Mouse (Mus musculus) gonadal fat pad, adult 2 months (tissue): Measurements from ENCODE around the gene Dll3. TPM values are rescaled to one million over a fixed set of nuclear protein-coding genes. Genes with fewer than 3 reads are reported as not detected.

Experiments used
- DNase-seq: peaks from one replicate; pipeline ENCODE4 v3.0.0-alpha.2; 2012; ENCODE audit warnings: low read depth
- polyA plus RNA-seq: library from polyadenylated mRNA; depleted of rRNA; stranded (reverse); fragments of >200 nt; gene quantifications from 2 replicates; pipeline ENCODE4 v1.2.3, GENCODE M21; 2012

Gene Dll3
- polyA plus RNA-seq, 1 experiment = 0.11 TPM

DNA sequence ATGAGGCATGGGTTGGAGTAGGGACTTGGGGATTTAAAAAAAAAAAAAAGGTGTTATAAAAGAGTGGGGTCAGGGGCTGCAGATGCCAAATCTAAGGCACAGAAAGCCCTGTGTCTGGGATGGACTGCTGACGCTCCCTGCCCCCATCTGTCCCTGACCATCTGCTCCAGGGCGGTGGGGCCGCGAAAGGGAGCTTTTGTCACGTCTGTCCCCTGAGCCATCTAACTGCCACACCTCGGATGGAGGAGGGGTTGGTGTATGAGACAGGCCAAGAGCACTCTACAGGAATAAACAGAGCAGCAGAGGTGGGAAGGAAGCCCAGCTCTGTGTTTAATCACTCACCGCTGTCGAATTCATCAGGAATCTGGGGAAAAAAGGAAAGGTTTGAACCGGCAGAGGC, 7.7 kb upstream of the Dll3 start:
- no peak for DNase-seq

DNA sequence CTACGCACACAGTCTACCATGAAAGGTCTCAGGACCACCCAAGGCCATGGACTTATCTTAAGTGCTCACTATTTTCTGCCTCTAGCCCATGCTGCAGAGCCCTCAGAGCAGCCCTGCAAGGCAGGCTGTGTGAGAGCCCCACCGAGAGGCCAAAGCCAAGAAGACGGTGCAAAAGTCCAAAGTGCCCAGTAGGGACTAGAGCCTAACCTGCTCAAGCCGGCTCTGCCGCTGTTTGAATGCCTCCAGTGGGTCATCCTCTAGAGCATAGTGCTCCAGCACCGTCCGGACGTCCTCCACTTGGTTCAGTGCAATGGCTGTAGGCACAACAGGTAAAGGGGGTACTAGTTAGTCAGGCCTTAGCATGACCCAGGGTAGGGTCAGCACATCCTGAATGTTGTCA, 4.2 kb upstream of the Dll3 start:
- DNase-seq = no peak

DNA sequence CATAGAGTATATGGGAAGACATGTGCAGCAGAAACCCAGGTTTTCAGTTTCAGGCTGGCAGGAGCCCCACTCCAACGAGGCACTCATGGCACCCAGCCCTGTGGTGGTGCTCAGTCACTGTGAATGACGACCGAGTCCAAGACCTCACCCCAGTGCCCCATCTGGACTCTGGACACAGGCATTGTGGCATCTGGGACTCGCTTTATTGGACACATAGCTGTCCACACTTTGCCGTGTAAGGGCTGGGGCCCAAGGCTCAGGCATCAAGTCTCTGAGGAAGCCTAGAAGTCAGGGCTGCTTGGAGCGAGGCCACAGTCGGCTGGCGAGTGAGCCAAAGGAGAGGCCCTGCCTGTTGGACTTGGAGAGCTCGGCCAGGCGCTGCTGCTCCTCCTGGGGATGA, 3.6 kb upstream of the Dll3 start:
- no peak for DNase-seq

DNA sequence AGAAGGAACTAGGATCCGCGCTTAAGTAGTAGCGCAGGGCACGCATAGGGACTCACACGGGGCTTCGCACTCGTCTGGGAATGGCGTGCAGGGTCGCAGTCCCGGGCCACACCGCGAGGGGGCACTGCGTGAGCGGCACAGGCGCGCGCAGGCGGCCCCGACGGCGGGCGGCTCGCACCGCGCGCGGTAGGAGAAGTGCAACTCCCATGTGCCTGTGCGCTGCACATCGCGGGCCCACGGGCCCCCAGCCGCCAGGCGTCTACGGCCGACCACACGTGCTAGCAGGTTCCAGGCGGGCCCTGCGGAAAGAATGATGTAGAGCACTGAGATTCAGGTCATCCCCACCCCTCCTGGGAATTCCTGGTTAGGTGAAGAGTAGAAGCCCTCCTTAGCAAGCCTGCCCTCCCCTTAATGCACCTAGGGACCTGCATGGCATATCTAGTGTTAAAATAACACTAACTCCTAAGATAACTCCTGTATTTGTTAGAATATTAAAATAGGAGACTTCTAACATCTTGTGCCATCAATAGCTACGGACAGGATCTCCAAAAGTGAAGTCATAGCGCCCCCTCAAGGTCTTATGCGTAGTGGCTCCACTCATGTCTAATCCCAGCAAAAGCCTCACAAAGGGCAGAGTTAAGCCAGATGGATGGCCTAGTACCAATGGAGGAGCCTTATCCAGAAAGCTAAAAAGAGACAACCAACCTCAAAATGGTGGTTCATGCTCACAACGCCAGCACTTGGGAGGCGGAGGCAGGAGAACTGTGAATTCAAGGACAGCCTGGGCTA, 3.0 kb downstream of the Dll3 start:
- no peak for DNase-seq

DNA sequence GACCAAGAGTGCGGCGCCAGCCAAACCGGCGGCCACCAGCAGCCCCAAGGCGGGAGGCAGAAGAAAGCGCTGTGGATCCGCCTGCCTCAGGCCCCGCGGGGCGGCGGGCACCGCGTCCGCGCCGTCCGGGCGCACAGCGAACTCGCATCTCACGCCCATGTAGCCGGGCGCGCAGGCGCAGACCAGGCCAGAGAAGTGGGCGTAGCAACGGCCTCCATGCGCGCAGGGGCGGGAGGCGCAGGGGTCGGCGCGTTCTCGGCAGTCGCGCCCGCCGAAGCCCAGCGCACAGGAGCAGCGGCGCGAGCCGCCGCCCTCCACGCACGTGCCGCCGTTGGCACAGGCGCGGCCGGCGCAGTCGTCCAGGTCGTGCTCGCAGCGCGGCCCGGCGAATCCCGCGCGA, 7.6 kb downstream of the Dll3 start:
- DNase-seq = no peak

DNA sequence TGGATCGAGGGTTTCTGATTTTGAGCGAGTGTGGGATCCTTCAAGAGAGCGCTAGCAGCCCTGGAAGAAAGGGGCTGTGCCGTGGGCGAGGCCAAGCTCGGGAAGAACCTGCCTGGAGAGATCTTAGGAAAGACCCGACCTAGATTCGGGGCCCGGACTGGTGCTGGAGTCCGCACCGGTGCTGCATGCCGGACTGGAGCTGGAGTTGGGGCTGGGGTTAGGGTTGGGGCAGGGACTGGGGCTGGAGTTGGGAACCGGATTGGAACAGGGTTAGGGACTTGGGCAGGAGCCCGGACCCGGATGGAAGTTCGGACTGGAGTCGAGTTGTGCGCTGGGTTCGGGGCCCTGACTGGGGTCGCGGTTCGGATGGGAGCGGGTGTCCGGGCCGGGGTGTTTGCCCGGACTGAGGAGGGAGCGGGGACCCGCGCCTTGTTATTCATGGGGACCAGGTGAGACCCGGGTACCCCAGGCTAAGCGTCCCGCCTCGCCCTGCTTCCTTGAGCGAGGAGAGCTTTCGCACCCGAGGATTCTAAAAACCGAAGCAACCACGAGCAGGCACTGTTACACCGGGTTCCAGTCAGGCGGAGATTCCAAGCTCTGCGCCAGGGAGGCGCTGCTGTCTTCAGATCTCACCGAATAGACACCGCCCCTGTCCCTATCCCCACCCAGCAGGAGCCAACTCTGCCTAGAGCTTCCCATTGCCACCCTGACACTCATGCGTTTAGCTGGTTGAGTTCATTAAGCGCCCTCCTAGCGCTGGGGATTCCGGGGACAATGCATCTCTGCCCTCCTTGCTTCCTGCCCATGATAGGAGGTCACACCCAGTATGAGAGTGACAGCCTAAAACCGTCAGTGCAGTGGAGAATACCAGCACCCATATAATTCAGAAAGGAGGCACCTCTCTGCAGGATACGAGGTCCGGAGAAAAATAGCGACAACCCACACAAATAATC, 11.1 kb downstream of the Dll3 start, which contains the start of gene Selenov:
TSS of gene Selenov (minus strand) at position 549 of the 953 bp plus-strand sequence.
- DNase-seq = no peak

DNA sequence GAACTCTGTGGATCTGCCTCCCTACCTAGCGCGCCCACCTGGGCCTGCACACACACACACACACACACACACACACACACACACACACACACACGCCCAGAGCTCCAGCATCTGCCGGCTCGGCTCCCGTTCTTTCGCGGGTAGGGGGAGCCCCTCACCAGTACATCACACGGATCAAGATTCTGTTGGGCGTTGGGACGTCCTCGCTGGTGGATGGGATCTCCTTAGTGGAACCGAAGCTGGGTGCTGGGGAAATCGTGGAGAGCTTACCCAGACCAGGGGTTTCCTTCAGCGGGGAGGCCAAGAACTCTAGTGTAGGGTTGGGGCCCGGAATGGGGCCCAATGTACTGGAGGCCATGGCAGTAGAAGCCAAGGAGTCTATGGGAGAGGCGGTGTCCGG, 11.9 kb downstream of the Dll3 start:
- no peak for DNase-seq

DNA sequence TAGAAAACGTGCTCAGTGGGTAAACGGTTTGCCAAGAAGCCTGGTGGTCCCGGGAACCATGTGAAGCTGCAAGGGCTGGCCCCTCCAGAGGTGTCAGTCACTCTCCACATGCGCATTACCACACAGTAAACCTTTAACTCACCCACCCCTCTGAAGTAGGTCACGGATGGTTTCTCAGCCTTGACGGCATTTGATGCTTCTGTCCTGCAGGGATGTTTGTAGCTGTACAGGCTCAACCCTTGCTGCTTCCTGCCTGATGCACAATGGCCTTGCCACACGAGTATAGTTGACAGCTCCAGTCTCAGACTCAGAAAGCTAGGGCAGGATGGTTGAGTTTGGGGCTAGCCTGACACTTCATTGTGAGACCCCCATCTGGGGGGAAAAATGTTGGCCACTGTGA, 21.4 kb downstream of the Dll3 start:
- DNase-seq = no peak

DNA sequence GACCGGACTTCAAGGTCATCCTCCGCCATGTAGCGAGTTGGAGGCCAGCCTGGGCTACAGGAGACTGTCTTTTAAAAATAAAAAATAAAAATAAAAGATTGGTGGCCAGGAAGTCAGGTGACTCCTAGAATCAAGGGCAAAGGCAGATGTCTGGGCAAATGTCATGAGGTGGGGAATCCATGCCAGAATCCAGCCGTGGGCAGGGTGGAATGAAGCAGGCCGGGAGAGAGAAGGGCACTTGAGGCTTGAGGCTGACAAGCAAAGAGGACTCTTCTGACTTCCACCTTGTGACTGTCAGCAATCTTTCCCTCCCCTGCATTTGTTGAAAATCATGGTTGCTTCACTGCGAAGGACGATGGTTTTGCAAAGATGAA, 23.8 kb downstream of the Dll3 start:
- DNase-seq = no peak

DNA sequence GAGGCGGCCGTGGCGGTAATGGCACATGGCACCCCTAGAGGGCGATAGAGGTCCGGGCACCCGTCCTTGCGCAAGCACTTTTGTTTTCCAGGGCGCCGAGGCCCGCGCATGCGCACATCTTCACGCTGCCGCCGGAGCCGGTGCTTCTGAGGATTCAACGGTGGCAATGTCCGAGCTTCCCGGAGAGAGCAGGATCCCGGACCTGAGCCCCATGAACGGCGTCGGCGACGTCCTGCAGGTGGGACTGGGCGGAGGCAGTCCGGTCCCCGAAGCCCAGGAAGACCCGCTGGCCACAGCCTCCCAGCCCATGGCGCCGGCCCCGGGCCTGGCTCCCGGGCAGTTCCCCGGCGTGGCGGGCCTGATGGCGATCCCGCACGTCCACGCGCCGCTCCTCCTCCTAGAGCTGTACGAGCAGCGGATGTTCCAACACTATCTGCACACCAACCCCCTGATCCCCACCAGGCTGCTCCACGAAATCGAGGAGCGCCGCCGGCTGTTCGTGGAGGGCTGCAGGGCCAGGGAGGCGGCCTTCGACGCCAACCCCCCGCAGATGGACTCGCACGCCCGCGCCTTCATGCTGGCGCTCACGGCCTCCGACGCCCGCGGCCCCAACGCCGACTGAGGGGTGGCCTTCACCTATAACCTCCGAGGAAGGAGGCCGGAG, 24.3 kb downstream of the Dll3 start, which contains the start of gene Eid2b:
TSS of gene Eid2b (plus strand) at position 125 of the 664 bp plus-strand sequence.
- no peak for DNase-seq

DNA sequence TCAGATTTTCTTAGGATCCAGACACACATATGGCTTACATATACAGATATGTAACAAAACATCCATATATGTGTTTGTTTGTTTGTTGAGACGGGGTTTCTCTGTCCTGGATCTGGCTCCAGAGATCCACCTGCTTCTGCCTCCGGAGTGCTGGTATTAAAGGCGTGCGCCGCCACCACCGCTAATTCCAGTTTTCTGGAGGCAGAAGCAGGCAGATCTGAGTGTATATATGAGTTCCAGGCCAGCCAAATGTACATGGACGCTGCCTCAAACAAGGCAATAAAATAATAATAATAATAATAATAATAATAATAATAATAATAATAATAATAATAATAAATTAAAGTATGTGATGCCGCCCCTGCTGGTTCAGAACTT, 24.8 kb downstream of the Dll3 start:
- no peak for DNase-seq

DNA sequence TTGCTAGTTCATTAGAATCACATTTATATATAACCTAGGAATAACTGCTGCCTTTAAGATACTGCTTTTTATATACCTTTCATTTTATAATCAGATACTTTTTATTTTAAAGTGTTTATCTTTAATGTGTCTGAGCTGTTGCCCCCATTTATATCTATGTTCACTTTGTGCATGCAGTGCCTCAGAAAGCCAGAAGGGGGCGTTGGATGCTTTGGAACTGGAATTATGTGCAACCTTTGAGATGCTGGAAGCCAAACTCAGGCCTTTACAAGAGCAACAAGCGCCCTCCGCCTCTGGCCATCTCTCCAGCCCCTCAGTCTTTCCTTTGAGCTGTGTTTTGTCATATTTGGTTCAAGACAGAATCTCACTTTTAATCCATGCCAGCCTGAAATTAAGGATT, 30.3 kb downstream of the Dll3 start:
- DNase-seq = no peak

DNA sequence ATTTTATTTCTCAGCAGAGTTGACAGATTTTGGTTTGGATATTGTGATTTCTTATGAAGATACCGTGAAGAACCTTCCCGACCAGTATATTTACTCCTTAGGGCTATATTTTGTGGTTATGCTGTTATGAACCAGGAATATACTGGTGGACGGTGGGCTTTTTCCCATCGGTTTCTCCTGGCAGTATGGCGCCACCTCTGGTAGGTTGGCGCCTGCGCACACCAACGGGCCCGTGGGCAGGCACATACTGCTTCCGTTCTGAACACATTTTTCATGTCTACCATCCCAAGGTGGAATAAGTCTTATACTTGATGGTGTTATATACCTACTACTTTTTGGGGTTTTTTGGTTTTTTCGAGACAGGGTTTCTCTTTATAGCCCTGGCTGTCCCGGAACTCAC, 32.7 kb downstream of the Dll3 start:
- no peak for DNase-seq

DNA sequence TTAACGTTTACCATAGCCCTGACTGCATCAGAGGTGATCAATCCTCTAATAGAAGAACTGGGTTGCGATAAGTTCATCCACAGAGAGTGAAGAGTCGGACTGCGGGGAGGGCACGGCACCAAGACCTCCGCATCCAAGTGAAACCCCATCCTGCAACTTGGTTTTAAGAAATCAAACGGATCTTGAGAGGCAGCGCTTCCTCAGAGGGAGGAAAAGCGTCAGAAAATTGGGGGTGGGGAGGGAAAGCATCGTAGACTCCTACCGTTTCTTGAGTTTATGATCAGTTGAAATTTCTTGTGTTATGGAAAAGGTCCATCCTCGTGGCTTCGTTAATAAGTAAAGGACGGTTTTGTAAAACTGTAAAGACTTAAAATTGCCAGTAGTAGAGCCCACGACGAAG, 33.5 kb downstream of the Dll3 start:
- DNase-seq = no peak

DNA sequence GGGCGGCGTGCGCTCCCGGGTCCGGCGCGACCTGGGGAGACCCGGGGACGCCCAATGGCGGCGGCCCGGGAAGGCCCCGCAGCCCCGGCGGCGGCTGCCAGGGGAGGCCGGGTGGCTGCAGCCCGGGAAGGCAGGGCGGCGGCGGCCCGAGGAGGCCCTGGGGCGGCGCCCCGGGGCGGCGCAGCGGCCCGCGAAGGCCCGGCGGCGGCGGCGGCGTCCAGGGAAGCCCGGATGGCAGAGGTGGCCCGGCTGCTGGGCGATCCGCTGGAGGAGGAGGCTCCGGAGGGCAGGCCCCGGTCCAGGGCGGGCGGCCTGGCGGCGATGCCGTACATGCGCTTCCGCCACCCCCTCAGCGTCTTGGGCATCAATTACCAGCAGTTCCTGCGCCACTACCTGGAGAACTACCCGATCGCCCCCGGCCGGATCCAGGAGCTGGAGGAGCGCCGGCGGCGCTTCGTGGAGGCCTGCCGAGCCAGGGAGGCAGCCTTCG, 34.0 kb downstream of the Dll3 start:
- no peak for DNase-seq

DNA sequence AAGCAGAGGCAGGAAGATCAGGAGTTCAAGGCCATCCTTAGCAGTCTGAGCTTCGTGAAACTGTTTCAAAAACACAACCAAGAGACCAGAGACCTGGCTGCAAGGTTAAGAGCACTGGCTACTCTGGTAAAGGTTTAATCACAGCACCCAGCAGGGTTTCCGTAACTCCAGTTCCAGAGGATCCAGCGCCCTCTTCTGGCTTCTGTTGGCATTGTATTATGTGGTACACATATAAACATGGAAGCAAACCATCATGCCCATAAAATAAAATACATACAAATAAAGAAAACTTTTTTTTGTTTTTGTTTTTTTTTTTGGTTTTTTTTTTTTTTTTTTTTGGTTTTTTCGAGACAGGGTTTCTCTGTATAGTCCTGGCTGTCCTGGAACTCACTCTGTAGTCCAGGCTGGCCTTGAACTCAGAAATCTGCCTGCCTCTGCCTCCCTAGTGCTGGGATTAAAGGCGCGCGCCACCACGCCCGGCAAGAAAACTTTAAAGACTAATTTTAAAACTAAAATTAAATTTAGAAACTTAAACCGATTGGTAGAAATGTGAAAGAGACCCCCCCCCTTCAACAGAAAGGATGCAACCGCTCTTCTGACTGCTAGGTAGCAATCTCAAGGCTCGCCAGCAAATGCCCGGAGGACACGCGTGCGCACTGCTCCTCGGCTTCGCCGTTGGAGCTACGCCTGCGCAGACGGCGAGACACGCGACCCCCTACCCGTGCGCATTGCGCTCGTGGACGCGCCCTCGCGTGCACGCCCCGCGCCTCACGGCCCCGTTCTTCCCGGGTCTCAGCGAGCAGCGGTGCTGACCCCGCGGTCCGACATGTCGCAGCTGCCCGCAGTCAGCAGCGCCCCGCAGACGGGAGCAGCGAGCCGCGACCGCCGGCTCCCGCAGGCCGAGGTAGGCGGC, 34.7 kb downstream of the Dll3 start, which contains the start of gene Eid2:
TSS of gene Eid2 (plus strand) at position 753 of the 913 bp plus-strand sequence.
- DNase-seq = no peak

DNA sequence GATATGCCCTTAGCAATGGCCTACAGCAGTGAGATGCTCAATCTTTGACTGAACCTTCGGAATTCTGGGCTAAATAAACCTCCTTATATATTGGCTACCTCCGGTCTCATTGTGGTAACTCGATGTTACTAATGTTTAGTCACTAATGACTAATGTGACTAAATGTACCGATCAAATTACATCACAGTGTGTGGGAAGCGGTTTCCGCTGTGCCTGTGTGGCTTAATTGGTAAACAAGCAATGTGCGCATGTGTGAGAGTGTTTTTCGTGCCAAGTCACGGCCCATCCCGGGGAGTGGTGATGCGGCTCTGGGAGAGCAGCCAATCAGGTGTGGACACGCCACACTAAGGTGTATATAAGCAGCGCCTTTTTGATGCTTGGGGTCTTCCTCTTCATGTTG, 36.6 kb downstream of the Dll3 start:
- no peak for DNase-seq

DNA sequence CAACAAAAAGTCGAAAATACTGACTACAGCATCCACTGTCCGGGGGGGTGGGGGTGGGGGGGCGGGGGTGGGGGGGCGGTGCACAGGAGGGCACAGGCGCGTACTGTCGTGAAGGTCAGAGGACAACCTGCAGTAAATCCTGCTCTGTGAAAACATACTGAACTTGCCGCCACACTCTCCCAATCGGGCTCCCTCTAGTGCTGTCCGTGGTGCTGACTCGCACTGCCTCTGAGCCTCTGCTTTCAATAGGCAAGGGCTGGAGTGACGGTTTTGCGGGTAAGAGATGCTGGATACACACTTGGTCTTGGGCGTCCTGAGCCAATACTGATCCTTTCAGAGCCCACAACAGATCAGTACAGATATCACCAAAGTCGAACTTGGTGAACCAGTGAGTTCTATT, 38.3 kb downstream of the Dll3 start:
- no peak for DNase-seq

DNA sequence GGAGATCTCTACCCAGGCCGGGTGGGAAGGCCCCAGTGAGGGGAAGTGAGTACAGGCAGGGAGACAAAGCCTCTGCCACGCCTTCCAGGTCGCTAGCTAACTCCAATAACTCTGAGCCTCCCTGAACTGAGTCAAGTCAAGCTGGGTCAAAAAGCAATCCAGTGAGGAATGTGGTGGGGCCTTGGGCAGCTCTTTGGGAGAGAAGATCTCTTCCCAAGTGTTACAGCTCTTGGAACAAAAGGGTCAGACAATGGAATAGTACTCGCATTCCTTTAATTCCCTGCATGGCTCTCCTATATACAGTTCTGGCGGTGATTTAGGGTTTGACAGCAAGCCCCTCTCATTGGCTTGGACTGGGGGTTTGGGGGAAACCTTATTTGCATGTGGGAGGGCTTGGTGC, 39.2 kb downstream of the Dll3 start:
- DNase-seq = no peak

DNA sequence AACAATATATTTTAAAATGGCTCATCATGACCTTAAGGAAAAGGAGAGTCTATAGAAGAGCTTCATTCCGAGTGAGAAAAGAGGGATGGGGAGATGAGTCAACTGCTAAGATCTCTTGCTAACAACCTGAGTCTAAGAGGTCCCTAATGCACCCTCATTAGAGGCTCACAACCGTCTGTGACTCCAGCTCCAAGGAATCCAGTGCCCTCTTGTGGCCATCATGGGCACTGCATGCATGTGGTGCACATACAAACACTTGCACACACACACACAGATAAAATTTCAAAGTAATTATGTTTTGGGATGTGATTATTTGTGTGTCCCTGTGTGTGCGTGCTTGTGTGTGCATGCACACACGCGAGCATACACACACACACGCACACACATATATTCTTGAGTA, 46.6 kb downstream of the Dll3 start:
- no peak for DNase-seq

DNA sequence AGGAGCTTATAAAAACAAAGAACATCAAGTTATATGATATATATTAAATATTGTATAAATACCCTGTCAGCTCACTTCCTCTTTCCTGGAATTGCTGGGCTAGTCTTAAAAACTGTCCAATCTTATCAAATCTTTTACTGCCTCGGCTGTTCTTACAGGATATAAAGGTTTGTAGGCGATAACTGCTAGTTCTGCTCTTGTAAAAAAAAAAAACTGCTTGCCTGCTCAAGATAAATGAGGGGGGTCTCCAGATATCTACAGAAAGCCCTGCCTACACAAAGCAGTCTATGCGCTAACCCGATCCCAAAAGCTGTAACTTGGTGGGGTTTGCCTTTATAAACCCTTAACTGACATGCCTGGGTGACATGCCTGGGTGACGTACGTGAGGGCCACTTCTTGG, 47.4 kb downstream of the Dll3 start:
- no peak for DNase-seq
